Mouse (Mus musculus): Measurements from ENCODE around the gene Barx2.

Gene Barx2

GRCm38 (mm10) chr9:31802641-31803040 is 110.6 kb downstream of the Barx2 start:
- no peak for DNase-seq (ENCODE audit: low spot score)
